Mouse (Mus musculus) midbrain, embryonic 13.5 days (tissue): ENCODE data around the gene Speer4c. TPM values are rescaled to one million over a fixed set of nuclear protein-coding genes. Genes with fewer than 3 reads are reported as not detected.
"Not testable (repeated sequence)": the region's sequence is repeated elsewhere in the genome, so short reads cannot be mapped to it uniquely, and the experiment has no call there.

Experiments
- ATAC-seq: fragments of 200-750 bp; cut with Nextera tagmentation; 2 replicates; pipeline ENCODE4 v1.8.0; 2017; ENCODE audit warnings: mild to moderate bottlenecking, moderate TSS enrichment, moderate library complexity
- H3K27ac ChIP-seq: fragments of 300-500 bp; sonication (generic); 2 replicates; pipeline ENCODE4 v1.5.1; 2015; ENCODE audit warnings: inconsistent platforms, mild to moderate bottlenecking, moderate library complexity
- H3K27me3 ChIP-seq: fragments of 300-500 bp; sonication (generic); 2 replicates; pipeline ENCODE4 v1.6.1; 2015; ENCODE audit warnings: mild to moderate bottlenecking, inconsistent platforms
- H3K36me3 ChIP-seq: fragments of 300-500 bp; sonication (generic); 2 replicates; pipeline ENCODE4 v1.6.1; 2015; ENCODE audit warnings: mild to moderate bottlenecking, inconsistent platforms
- H3K4me1 ChIP-seq: fragments of 300-500 bp; sonication (generic); replicated peaks from 2 replicates; pipeline ENCODE4 v1.6.1; 2015; ENCODE audit warnings: inconsistent platforms
- H3K4me2 ChIP-seq: fragments of 300-500 bp; sonication (generic); replicated peaks from 2 replicates; pipeline ENCODE4 v1.6.1; 2015; ENCODE audit warnings: moderate library complexity, mild to moderate bottlenecking, inconsistent platforms
- H3K4me3 ChIP-seq: fragments of 300-500 bp; sonication (generic); replicated peaks from 2 replicates; pipeline ENCODE4 v1.5.1; 2015; ENCODE audit warnings: mild to moderate bottlenecking, inconsistent platforms
- H3K9ac ChIP-seq: fragments of 300-500 bp; sonication (generic); replicated peaks from 2 replicates; pipeline ENCODE4 v1.6.1; 2015; ENCODE audit warnings: mild to moderate bottlenecking, inconsistent platforms
- H3K9me3 ChIP-seq: fragments of 300-500 bp; sonication (generic); 2 replicates; pipeline ENCODE4 v1.6.1; 2016; ENCODE audit warnings: mild to moderate bottlenecking, inconsistent platforms
- WGBS: fragments of 180-500 bp; shearing (Covaris S2); methylation state at CpG from one replicate; pipeline ENCODE4 v1.1.7; 2015; 5-methylcytosine and 5-hydroxymethylcytosine counted together
- polyA plus RNA-seq: library from polyadenylated mRNA; unstranded; fragments of >200 nt; fragmentation: Nextera tagmentation; extraction: Ambion mirVana; gene quantifications from 2 replicates; pipeline ENCODE4 v1.2.1, GENCODE M21; 2015

Speer4c gene
- polyA plus RNA-seq, 1 experiment from 2014 or later, result not detected

DNA sequence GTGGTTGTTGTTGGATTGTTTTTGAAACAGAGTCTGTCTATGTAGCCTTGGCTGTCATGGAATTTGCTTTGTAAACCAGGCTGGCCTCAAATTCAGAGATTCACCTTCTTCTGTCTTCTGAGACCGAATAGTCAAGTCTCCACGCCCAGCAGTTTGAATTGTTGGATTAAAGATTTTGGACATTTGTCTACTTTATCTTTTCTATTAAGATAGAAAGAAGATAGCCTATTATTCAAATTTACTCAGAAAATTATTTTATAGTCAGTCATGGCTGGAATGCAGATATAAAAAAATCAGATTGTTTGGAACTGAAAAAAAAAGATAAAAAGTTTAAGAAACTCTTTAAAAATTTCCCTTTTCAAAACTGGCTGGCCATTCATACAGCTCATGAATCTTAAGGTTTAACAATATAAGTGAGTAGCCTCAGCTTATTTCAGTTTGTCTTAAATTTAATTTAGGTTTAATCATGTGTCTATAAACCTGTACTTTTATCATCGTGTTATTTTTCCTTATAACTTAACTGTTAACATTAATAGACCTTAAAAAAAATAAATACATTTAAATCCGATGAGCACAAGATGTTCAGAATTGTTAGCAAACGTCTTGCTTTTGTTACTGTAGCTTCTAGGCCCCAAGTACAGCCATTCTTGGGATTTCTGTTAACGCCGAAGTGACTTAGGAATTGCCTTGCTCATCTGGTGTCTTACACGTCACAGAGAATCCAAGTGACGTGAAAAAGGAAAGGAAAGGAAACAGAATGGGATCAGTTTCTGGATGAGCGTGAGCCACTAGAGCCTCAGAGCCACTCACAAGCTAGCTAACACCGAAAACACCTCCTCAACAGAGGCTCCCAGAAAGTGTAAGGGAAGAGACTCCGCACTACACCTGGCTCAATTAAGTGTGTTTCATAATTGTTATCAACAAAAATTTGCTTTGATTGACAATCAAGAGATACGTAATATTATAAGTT is 33.8 kb downstream of the Speer4c start:
- H3K4me2 ChIP-seq, H3K27me3 ChIP-seq, H3K9ac ChIP-seq, H3K36me3 ChIP-seq, H3K4me1 ChIP-seq, H3K27ac ChIP-seq, H3K4me3 ChIP-seq: not testable (repeated sequence)
- WGBS, result 67% methylated on average over 13 of the region's 13 CpGs
- H3K9me3 ChIP-seq, result peaks cover 11% of the 10 kb centered on the region
- ATAC-seq, result peak; percentile 66

DNA sequence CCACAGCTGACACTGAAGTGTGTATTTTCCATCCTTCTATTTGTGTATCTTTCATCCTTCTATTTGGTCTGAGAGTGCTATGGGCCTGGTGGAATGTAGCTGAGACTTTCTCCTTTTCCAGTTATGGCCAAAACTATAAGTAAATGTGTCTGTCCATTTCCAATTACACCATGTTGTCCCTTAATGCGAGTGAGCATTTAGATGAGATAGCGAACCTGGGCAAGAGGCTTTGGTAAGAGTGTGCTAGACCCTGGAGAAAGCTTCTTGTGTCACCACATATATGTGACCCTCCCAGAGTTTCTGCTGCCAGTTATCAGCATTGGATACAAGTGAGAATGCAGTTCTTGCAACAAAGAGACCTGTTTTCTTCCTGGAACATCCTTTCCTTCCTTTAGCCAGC is 35.2 kb downstream of the Speer4c start:
- peaks cover 16% of the 10 kb centered on the region for H3K9me3 ChIP-seq
- H3K4me1 ChIP-seq, H3K27ac ChIP-seq, H3K27me3 ChIP-seq, H3K4me2 ChIP-seq, H3K9ac ChIP-seq, H3K4me3 ChIP-seq, H3K36me3 ChIP-seq, ATAC-seq: not testable (repeated sequence)
- WGBS, result 70% methylated on average over 2 of the region's 2 CpGs

DNA sequence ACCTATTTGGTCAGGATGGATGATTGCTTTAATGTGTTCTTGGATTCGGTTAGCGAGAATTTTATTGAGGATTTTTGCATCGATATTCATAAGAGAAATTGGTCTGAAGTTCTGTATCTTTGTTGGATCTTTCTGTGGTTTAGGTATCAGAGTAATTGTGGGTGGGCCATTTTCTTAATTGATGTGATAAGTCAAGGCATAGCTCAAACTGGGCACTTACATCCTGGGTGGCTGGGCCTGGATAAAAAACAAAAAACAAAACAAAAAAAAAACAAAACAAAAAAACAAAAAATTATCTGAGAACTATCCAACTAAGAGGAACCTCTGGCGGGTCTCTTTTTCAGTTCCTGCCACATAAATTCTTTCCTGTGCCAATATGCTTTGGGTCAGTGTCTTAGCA is 36.3 kb downstream of the Speer4c start:
- H3K4me1 ChIP-seq, H3K36me3 ChIP-seq, H3K27ac ChIP-seq, H3K4me2 ChIP-seq, H3K27me3 ChIP-seq, H3K4me3 ChIP-seq, H3K9ac ChIP-seq: not testable (repeated sequence)
- H3K9me3 ChIP-seq, result peaks cover 25% of the 10 kb centered on the region
- peak; percentile 83 for ATAC-seq
- 87% methylated on average over 4 of the region's 4 CpGs for WGBS

DNA sequence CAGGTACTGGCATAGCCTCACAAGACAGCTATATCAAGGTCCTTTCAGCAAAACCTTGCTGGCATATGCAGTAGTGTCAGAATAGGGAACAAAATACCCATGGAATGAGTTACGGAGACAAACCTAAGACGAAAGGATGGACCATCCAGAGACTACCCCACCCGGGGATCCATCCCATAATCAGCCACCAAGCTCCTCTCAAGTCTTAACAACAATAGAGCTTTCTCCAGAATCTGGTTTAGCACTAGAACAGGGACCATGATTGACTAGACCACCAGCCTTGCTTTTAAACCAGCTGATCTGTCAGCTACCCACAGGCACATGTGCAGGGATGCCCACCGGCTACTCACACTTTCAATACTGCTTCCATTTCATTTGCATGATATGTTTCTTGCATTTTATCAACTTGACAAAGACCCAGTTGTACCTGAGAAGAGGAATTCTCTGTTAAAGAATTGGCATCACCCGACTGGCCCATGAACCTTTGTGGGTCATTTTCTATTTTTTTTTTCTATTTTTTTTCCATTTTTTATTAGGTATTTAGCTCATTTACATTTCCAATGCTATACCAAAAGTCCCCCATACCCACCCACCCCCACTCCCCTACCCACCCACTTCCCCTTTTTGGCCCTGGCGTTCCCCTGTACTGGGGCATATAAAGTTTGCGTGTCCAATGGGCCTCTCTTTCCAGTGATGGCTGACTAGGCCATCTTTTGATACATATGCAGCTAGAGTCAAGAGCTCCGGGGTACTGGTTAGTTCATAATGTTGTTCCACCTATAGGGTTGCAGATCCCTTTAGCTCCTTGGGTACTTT is 39.4 kb downstream of the Speer4c start:
- peaks cover 28% of the 10 kb centered on the region for H3K9me3 ChIP-seq
- H3K4me3 ChIP-seq, H3K4me1 ChIP-seq, H3K9ac ChIP-seq, H3K27me3 ChIP-seq, H3K36me3 ChIP-seq, H3K4me2 ChIP-seq, H3K27ac ChIP-seq: not testable (repeated sequence)
- ATAC-seq, result peak; percentile 84
- WGBS, result 91% methylated on average over 5 of the region's 8 CpGs

DNA sequence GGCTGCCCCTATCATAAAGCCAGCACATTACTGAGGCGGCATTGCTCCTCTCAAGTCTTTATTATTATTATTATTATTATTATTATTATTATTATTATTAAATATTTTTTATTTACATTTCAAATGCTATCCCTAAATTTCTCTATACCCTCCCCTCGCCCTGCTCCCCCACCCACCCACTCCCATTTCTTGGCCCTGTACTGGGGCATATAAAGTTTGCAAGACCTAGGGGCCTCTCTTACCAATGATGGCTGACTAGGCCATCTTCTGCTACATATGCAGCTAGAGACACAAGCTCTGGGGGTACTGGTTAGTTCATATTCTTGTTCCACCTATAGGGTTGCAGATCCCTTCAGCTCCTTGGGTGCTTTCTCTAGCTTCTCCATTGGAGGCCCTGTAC is 40.1 kb downstream of the Speer4c start:
- not testable (repeated sequence) for H3K4me3 ChIP-seq, ATAC-seq, H3K27ac ChIP-seq, H3K27me3 ChIP-seq, H3K4me2 ChIP-seq, H3K36me3 ChIP-seq, H3K9ac ChIP-seq, H3K4me1 ChIP-seq
- 80% methylated on average over 2 of the region's 2 CpGs for WGBS
- peaks cover 25% of the 10 kb centered on the region for H3K9me3 ChIP-seq

DNA sequence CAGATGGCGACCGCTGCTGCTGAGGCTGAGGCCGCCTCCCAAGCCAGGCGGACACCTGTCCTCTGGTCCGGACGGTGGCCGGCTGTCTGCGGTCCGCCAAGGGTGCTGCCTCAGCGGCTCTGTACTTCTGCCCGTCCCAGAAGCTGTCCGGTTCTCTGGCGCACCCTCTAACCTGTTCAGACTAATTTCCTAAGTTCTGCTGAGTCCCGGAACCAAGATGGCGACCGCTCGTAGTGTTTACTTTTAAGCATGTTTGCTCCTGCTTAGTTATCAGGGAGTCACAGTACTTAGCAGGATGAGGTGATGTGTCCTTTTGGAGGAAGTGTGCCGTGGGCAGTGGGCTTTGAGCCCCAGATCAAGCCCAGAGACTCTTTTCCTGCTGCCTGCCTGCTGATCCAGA is 43.3 kb downstream of the Speer4c start:
- WGBS, result 89% methylated on average over 13 of the region's 18 CpGs
- H3K27ac ChIP-seq, H3K36me3 ChIP-seq, H3K4me1 ChIP-seq, H3K4me3 ChIP-seq, H3K9ac ChIP-seq, H3K27me3 ChIP-seq, H3K4me2 ChIP-seq: not testable (repeated sequence)
- H3K9me3 ChIP-seq, result peaks cover 20% of the 10 kb centered on the region
- peak; percentile 62; the same call in 1 of the 2 replicates for ATAC-seq

DNA sequence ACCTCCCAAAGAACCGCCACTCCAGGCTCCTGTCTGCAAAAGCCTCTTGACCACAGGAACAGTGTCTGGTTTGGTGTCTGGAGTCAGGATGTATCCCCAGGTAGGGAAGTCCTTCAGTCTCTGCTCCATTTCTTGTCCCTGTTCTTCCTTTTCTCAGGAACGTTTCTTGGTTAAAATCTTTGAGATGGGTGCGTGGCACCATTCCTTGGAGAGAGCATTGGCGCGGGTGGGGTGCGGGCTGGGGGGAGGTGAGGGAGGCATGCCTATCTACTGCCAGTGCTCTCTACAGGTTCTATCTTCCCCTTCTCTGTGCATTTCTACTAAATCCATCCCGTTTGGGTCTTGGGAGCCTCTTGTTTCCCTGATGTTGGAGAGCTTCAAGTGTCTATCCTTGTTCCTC is 50.2 kb downstream of the Speer4c start:
- not testable (repeated sequence) for H3K27ac ChIP-seq, H3K9me3 ChIP-seq, H3K4me1 ChIP-seq, H3K36me3 ChIP-seq, H3K4me3 ChIP-seq, H3K9ac ChIP-seq, H3K27me3 ChIP-seq, H3K4me2 ChIP-seq, ATAC-seq
- WGBS, result 70% methylated on average over 7 of the region's 7 CpGs

Other genes with a start within 250 kb of the Speer4c start
- gene Gm21149, start 237.7 kb downstream of the Speer4c start, polyA plus RNA-seq, result not detected in 2 replicates
- not detected in 2 replicates for gene Gm21190, start 185.0 kb downstream of the Speer4c start, polyA plus RNA-seq
- gene Gm21083, start 136.9 kb downstream of the Speer4c start, polyA plus RNA-seq, result not detected in 2 replicates
- gene Speer4d, start 95.2 kb downstream of the Speer4c start, polyA plus RNA-seq, result not detected in 2 replicates
- not detected in 2 replicates for gene 4930572O03Rik, start 57.2 kb downstream of the Speer4c start, polyA plus RNA-seq
- gene Cacna2d1, start 220.4 kb upstream of the Speer4c start, polyA plus RNA-seq, result 41.9 and 51.6 TPM in 2 replicates